Mouse (Mus musculus): ENCODE measurements around the gene Milr1.
"Not testable (repeated sequence)": the region's sequence is repeated elsewhere in the genome, so short reads cannot be mapped to it uniquely, and the experiment has no call there.

Milr1 gene

GRCm38 (mm10) chr11:106751039-106752018 is at the start of gene Milr1:
Gene Milr1 (plus strand): TSS chr11:106751226.
- DNase-seq (ENCODE audit: low spot score in 2 of 2): peak in 1 of 2 experiments; percentile 63

DNA sequence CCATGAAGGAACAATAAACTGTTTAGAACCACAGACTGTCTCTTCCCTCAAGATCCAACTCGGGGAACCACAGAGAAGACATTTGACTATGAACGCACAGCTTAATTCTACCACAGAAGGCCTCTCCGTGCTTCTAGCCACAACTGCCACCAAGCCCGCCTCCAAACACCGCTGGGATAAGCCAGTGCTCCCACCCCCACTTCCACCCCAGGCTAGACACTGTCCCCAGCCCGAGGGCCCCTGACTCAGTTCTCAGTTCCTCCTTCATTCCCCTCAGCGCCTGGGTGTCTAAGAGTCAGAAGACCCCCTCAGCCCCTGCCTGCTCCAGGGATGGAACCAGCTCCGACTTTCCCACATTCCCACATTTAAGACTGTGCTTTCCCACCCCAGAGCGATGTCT is 49.4 kb upstream of the Milr1 start:
- no peak for DNase-seq (ENCODE audit: low spot score in 2 of 2)

GRCm38 (mm10) chr11:106702584-106702983 is 48.4 kb upstream of the Milr1 start:
- DNase-seq (ENCODE audit: low spot score in 2 of 2): no peak

- no peak for DNase-seq (ENCODE audit: low spot score in 2 of 2)
Observed at GRCm38 (mm10) chr11:106703931-106704330, 47.1 kb upstream of the Milr1 start.

GRCm38 (mm10) chr11:106704399-106705111 is 46.5 kb upstream of the Milr1 start:
- DNase-seq (ENCODE audit: low spot score in 2 of 2): no peak

DNA sequence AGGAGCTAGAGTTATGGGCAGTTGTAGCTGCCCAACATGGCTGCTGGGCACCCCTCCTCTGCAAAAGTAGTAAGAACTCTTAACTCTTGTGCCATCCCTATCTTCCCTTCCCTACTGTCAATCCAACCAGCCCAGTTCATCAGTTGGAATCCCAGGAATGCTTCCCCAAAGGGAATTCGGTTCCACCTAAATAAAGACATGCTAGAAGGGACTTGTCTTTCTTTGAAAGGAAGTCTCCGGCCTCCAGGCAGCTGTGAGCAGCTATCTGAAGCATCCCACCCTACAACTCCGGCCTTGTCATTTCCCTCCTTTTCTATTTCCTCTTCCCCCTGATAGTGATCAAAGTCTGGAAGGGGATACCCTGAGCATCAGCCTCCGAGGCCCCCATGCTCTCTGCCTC is 44.8 kb upstream of the Milr1 start:
- DNase-seq (ENCODE audit: low spot score in 2 of 2): no peak

DNA sequence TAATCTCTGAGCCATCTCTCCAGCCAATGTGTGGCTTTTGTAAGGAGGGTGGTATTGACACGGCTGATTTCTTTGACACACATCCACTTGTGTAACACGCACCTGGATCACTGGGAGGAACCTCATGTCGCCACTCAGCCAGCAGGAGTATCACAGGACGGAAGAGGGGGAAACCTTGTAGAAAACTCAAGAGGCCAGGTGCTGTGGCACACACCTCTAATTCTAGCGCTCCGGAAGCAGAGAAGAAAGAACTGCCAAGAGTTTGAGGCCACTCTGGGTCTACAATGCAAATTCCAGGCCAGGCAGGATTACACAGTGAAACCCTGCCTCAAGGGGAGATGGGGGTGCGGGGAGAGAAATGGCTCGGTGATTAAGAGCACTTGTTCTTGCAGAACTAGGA is 43.9 kb upstream of the Milr1 start:
- no peak for DNase-seq (ENCODE audit: low spot score in 2 of 2)

DNA sequence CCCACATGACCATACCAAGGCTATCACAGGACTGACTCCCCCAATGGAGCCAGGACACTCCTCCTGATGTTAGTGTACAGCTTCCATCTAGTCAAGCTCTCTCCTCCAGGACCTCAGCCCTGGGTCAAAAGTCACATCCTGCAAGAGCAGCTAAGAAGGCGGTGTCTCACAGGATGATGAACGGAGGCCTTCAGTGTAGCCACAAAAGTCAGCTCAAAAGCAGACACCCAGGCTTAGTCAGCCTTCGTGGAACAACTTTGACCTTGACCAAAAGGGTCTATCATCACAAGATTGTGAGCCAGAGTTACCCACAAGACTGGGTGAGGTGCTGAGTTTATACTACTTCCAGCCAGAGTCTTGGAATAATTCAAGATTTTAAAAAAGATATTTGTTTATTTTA is 43.2 kb upstream of the Milr1 start:
- DNase-seq (ENCODE audit: low spot score in 2 of 2): no peak

GRCm38 (mm10) chr11:106709227-106709985 is 41.6 kb upstream of the Milr1 start:
- DNase-seq (ENCODE audit: low spot score in 2 of 2): no peak

DNA sequence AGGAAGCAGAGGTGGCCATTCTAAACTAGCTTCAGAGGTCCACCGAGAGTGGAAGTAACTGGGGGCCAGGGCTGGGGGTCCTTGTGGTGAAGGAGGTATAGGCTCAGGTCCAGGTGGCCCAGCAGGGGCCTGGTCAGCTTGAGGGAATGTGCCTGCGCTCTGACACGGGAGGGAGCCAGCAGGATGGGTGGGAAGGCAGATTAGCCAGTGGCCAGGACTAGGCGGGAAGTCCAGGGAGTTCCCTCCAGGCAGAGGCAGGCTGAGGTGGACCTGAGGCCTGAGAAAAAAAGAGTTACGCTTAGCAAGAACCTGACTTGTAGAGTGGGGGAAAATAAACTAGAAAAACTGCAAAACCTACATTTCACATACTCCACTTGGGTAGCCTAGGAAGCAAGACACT is 40.2 kb upstream of the Milr1 start:
- no peak for DNase-seq (ENCODE audit: low spot score in 2 of 2)

DNA sequence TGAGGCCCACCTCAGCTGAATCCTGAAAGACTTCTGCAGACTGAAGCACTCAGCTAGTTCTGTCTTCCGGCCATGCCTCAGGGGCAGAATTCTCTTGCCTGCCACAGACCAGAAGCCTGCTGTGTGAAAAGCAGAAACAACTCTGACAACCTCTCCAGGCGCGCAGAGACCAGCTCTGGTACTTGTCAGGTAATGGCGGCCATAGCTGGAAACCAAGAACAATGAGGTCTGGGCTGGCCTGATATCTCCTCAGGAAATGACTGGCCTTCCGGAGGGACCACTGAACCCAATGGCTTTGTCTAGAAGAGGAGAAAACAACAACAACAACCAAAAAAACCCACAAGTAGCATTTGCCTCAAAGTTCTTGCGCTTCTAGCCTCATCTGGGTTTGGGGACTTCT is 36.0 kb upstream of the Milr1 start:
- DNase-seq (ENCODE audit: low spot score in 2 of 2): no peak

DNA sequence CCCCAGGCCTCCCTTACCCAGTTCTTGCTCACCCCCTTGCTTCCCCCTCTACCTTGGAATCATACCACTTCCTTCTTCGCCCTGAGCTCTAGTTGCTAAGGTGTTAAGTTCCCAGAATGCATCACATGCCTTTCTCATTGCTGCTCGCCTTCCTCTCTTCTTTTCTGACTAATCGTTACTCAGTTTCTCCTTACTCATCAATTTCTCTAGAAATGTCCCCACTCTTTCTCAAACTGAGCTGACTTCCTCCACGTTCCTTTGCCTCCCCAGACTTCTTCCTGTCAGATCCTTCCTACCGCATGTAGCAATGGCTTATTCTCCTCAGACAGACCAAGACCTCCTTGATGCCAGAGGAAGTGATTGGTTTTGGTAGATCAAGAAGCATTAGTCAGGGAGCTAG is 34.5 kb upstream of the Milr1 start:
- no peak for DNase-seq (ENCODE audit: low spot score in 2 of 2)

DNA sequence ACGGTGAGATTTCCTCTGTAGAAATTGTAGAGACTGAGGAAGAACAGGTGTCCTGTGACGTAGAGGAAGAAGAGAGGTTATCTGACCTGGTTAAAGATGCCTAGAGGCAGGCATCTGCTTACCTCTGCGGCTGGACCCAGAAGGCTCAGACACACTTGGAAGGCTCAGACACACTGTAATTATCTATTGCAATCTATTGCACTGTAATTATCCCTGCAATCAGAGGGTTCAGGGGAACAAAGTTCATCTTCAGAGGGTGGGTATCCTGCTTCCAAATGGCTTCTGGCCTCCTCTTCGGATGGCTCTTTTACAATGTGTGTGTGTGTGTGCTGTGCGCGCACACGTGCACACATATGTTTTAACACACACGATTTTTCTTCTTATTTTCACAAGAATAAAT is 30.6 kb upstream of the Milr1 start:
- no peak for DNase-seq (ENCODE audit: low spot score in 2 of 2)

- no peak for DNase-seq (ENCODE audit: low spot score in 2 of 2)
Observed at GRCm38 (mm10) chr11:106722831-106723361, 28.1 kb upstream of the Milr1 start.

- no peak for DNase-seq (ENCODE audit: low spot score in 2 of 2)
Observed at GRCm38 (mm10) chr11:106723611-106724125, 27.4 kb upstream of the Milr1 start.

GRCm38 (mm10) chr11:106724176-106724915 is 26.7 kb upstream of the Milr1 start:
- no peak for DNase-seq (ENCODE audit: low spot score in 2 of 2)

DNA sequence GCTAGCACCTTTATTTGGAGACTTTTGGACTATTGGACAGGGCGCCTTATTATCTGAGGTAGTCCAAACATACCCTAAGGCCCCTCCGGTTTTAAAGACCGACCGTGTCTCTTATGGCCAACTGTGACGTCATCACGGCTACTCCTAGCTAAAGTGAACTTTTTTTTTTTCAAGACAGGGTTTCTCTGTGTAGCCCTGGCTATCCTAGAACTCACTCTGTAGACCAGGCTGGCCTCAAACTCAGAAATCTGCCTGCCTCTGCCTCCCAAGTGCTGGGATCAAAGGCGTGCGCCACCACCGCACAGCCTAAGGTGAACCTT is 26.1 kb upstream of the Milr1 start:
- DNase-seq (ENCODE audit: low spot score in 2 of 2): not testable (repeated sequence)

- no peak for DNase-seq (ENCODE audit: low spot score in 2 of 2)
Observed at GRCm38 (mm10) chr11:106727967-106728366, 23.1 kb upstream of the Milr1 start.

GRCm38 (mm10) chr11:106728402-106729366 is 22.3 kb upstream of the Milr1 start:
- no peak for DNase-seq (ENCODE audit: low spot score in 2 of 2)

DNA sequence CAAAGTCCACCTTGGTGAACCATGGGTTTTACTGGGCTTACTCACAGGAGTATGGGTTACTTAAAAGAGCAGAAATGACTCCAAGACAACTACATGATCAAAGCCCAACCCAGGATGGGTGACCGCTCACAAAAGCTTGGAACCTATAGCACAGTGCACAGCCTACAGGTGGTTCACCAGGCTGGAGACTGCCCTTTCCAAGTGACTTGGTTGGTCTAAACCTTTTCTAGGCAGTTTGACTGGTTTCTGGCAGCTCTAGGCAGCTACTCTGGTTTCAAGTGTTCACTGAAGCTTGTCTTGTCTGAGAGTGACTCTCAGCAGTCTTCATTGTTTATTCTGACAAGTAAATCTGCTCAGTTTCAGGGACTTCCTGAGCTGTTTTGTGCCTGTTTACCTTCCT is 21.4 kb upstream of the Milr1 start:
- DNase-seq (ENCODE audit: low spot score in 2 of 2): no peak
